Mouse (Mus musculus) megakaryocyte, embryonic 14.5 days (primary cell): ENCODE data around the gene Shank3. TPM values are rescaled to one million over a fixed set of nuclear protein-coding genes. Genes with fewer than 3 reads are reported as not detected.

ENCODE experiments used
- H3K27me3 ChIP-seq: replicated peaks from 2 replicates; pipeline ENCODE3; 2012; ENCODE audit warnings: inconsistent platforms
- H3K36me3 ChIP-seq: replicated peaks from 2 replicates; pipeline ENCODE3; 2012; ENCODE audit warnings: low read length, inconsistent platforms, mixed read lengths
- H3K4me1 ChIP-seq: 2 replicates; pipeline ENCODE4 v1.6.1; 2012; ENCODE audit warnings: inconsistent platforms
- H3K4me3 ChIP-seq: replicated peaks from 2 replicates; pipeline ENCODE3; 2012; ENCODE audit warnings: moderate library complexity, mild to moderate bottlenecking, inconsistent platforms
- H3K9me3 ChIP-seq: 2 replicates; pipeline ENCODE4 v1.6.1; 2012; ENCODE audit warnings: inconsistent platforms
- FLI1 ChIP-seq: IDR thresholded peaks from 2 replicates; pipeline ENCODE4 v1.6.1; 2012; ENCODE audit warnings: low read length, inconsistent platforms, mixed read lengths
- GATA1 ChIP-seq: IDR thresholded peaks from 3 replicates; pipeline ENCODE4 v1.6.1; 2012; ENCODE audit warnings: mixed read lengths, low read length, inconsistent platforms, borderline replicate concordance
- polyA plus RNA-seq: library from polyadenylated mRNA; stranded (reverse); fragments of >175 nt; gene quantifications from 2 replicates; pipeline ENCODE4 v1.2.3, GENCODE M21; 2012; ENCODE audit warnings: low replicate concordance; ENCODE audit not compliant: insufficient read depth

Gene Shank3
- polyA plus RNA-seq, 1 experiment = 37.4 TPM

GRCm38 (mm10) chr15:89475611-89476474 is 23.6 kb upstream of the Shank3 start:
- TF ChIP-seq GATA1 = no peak
- no peak for TF ChIP-seq FLI1
- Histone ChIP-seq H3K4me3 (peak overlapping the region; percentile 99), H3K36me3 (peaks cover 52% of the 10 kb centered on the region), H3K9me3 (no peaks in the 10 kb centered on the region), H3K4me1 (peaks cover 54% of the 10 kb centered on the region), H3K27me3 (no peaks in the 10 kb centered on the region)

GRCm38 (mm10) chr15:89476475-89476815 is 23.0 kb upstream of the Shank3 start:
- H3K4me3 ChIP-seq = peak overlapping the region; percentile 99
- H3K9me3 ChIP-seq = no peaks in the 10 kb centered on the region
- TF ChIP-seq GATA1 = no peak
- peaks cover 54% of the 10 kb centered on the region for H3K4me1 ChIP-seq
- H3K27me3 ChIP-seq = no peaks in the 10 kb centered on the region
- H3K36me3 ChIP-seq = peaks cover 56% of the 10 kb centered on the region

- Histone ChIP-seq H3K4me1 (peaks cover 54% of the 10 kb centered on the region), H3K36me3 (peaks cover 59% of the 10 kb centered on the region), H3K27me3 (no peaks in the 10 kb centered on the region), H3K9me3 (peaks cover 2% of the 10 kb centered on the region; the same call in 1 of the 2 replicates), H3K4me3 (peak within 1 kb of the TSS; percentile 99)
- TF ChIP-seq FLI1 (no peak), GATA1 (no peak)
Observed at GRCm38 (mm10) chr15:89477091-89477491, 22.3 kb upstream of the Shank3 start, which contains the start of gene Arsa. Gene Arsa (minus strand): TSS chr15:89477425.

GRCm38 (mm10) chr15:89477806-89478205 is 21.6 kb upstream of the Shank3 start:
- no peaks in the 10 kb centered on the region for H3K27me3 ChIP-seq
- no peak for TF ChIP-seq FLI1
- no peak for TF ChIP-seq GATA1

GRCm38 (mm10) chr15:89478622-89479021 is 20.8 kb upstream of the Shank3 start:
- TF ChIP-seq FLI1 (no peak), GATA1 (no peak)
- Histone ChIP-seq H3K36me3 (peaks cover 51% of the 10 kb centered on the region), H3K9me3 (peaks cover 6% of the 10 kb centered on the region; the same call in 1 of the 2 replicates), H3K4me3 (peak overlapping the region; percentile 64), H3K4me1 (peaks cover 54% of the 10 kb centered on the region), H3K27me3 (no peaks in the 10 kb centered on the region)

More at GRCm38 (mm10) chr15:89477806-89478205, 21.6 kb upstream of the Shank3 start:
- Histone ChIP-seq H3K4me1 (peaks cover 54% of the 10 kb centered on the region), H3K9me3 (peaks cover 6% of the 10 kb centered on the region; the same call in 1 of the 2 replicates), H3K36me3 (peaks cover 59% of the 10 kb centered on the region), H3K4me3 (peak overlapping the region; percentile 17)

GRCm38 (mm10) chr15:89480584-89480983 is 18.8 kb upstream of the Shank3 start:
- peaks cover 40% of the 10 kb centered on the region for H3K36me3 ChIP-seq
- H3K4me3 ChIP-seq = no peak overlapping the region
- H3K4me1 ChIP-seq = peaks cover 34% of the 10 kb centered on the region
- TF ChIP-seq GATA1 (no peak), FLI1 (no peak)
- peaks cover 6% of the 10 kb centered on the region; the same call in 1 of the 2 replicates for H3K9me3 ChIP-seq
- H3K27me3 ChIP-seq = no peaks in the 10 kb centered on the region

- no peaks in the 10 kb centered on the region for H3K27me3 ChIP-seq
- TF ChIP-seq FLI1 = no peak
- no peak for TF ChIP-seq GATA1
Observed at GRCm38 (mm10) chr15:89488182-89488581, 11.2 kb upstream of the Shank3 start.

GRCm38 (mm10) chr15:89488611-89489117 is 10.8 kb upstream of the Shank3 start:
- Histone ChIP-seq H3K36me3 (peaks cover 4% of the 10 kb centered on the region), H3K4me1 (peaks cover 8% of the 10 kb centered on the region), H3K9me3 (no peaks in the 10 kb centered on the region), H3K27me3 (no peaks in the 10 kb centered on the region), H3K4me3 (no peak overlapping the region)
- TF ChIP-seq GATA1 (no peak), FLI1 (no peak)

More at GRCm38 (mm10) chr15:89488182-89488581, 11.2 kb upstream of the Shank3 start:
- Histone ChIP-seq H3K4me1 (peaks cover 8% of the 10 kb centered on the region), H3K36me3 (peaks cover 4% of the 10 kb centered on the region), H3K4me3 (no peak overlapping the region), H3K9me3 (no peaks in the 10 kb centered on the region)

- no peak overlapping the region for H3K4me3 ChIP-seq
- peaks cover 37% of the 10 kb centered on the region for H3K4me1 ChIP-seq
- H3K36me3 ChIP-seq = no peaks in the 10 kb centered on the region
- no peaks in the 10 kb centered on the region for H3K27me3 ChIP-seq
- TF ChIP-seq GATA1 (no peak), FLI1 (no peak)
- no peaks in the 10 kb centered on the region for H3K9me3 ChIP-seq
Observed at GRCm38 (mm10) chr15:89494970-89495369, 4.5 kb upstream of the Shank3 start.

GRCm38 (mm10) chr15:89496131-89496530 is 3.3 kb upstream of the Shank3 start:
- H3K9me3 ChIP-seq = no peaks in the 10 kb centered on the region
- H3K4me3 ChIP-seq = peak overlapping the region; percentile 1
- peaks cover 11% of the 10 kb centered on the region for H3K36me3 ChIP-seq
- H3K27me3 ChIP-seq = no peaks in the 10 kb centered on the region
- TF ChIP-seq FLI1 (no peak), GATA1 (no peak)
- peaks cover 48% of the 10 kb centered on the region for H3K4me1 ChIP-seq
